Mouse (Mus musculus): ENCODE results near the gene Bco2. TPM values are rescaled to one million over a fixed set of nuclear protein-coding genes. Genes with fewer than 3 reads are reported as not detected.

The Bco2 gene
- total and polyA plus RNA-seq, 2 experiments from 2014 or later, result 0.65 to 0.76 TPM

GRCm38 (mm10) chr9:50596973-50597372 is 42.0 kb upstream of the Bco2 start:
- ATAC-seq, result no peak
- Histone ChIP-seq H3K9ac (no peak overlapping the region), H3K4me3 (ENCODE audit: low read depth, low read length) (no peak overlapping the region), H3K9me3 (ENCODE audit: low read length) (no peaks in the 10 kb centered on the region), H3K27ac (ENCODE audit: low read depth, low read length) (no peak overlapping the region), H3K4me1 (ENCODE audit: insufficient read depth) (no peaks in the 10 kb centered on the region), H3K4me2 (ENCODE audit: low read depth) (no peak overlapping the region), H3K27me3 (ENCODE audit: insufficient read depth, low read length) (no peaks in the 10 kb centered on the region), H3K36me3 (ENCODE audit: insufficient read depth) (peaks cover 54% of the 10 kb centered on the region)
- TF ChIP-seq CTCF (IDR thresholded peaks at IDR 0.05; ENCODE audit: low read depth), result no peak
- WGBS, result 93% methylated on average over 8 of the region's 8 CpGs
- no peak for DNase-seq

- no peak overlapping the region for H3K9ac ChIP-seq
- H3K4me1 ChIP-seq (ENCODE audit: insufficient read depth), result no peaks in the 10 kb centered on the region
- H3K36me3 ChIP-seq (ENCODE audit: insufficient read depth), result peaks cover 48% of the 10 kb centered on the region
- TF ChIP-seq CTCF (IDR thresholded peaks at IDR 0.05; ENCODE audit: low read depth), result no peak
- DNase-seq (no peak), ATAC-seq (no peak)
- WGBS, result 80% methylated on average over 12 of the region's 12 CpGs
- H3K4me2 ChIP-seq (ENCODE audit: low read depth), result no peak overlapping the region
- H3K4me3 ChIP-seq (ENCODE audit: low read depth, low read length), result no peak overlapping the region
- no peaks in the 10 kb centered on the region for H3K9me3 ChIP-seq (ENCODE audit: low read length)
- H3K27me3 ChIP-seq (ENCODE audit: insufficient read depth, low read length), result no peaks in the 10 kb centered on the region
- no peak overlapping the region for H3K27ac ChIP-seq (ENCODE audit: low read depth, low read length)
These were observed 39.9 kb upstream of the Bco2 start for GRCm38 (mm10) chr9:50594794-50595417.

GRCm38 (mm10) chr9:50593544-50593943 is 38.6 kb upstream of the Bco2 start:
- no peak for ATAC-seq
- no peak overlapping the region for H3K9ac ChIP-seq
- H3K36me3 ChIP-seq (ENCODE audit: insufficient read depth), result peaks cover 39% of the 10 kb centered on the region
- H3K4me3 ChIP-seq (ENCODE audit: low read depth, low read length), result no peak overlapping the region
- no peaks in the 10 kb centered on the region for H3K4me1 ChIP-seq (ENCODE audit: insufficient read depth)
- DNase-seq, result peak; percentile 10
- TF ChIP-seq CTCF (IDR thresholded peaks at IDR 0.05; ENCODE audit: low read depth), result peak; percentile 62
- WGBS, result 65% methylated on average over 3 of the region's 3 CpGs
- H3K4me2 ChIP-seq (ENCODE audit: low read depth), result no peak overlapping the region
- no peaks in the 10 kb centered on the region for H3K27me3 ChIP-seq (ENCODE audit: insufficient read depth, low read length)
- no peak overlapping the region for H3K27ac ChIP-seq (ENCODE audit: low read depth, low read length)
- no peaks in the 10 kb centered on the region for H3K9me3 ChIP-seq (ENCODE audit: low read length)

GRCm38 (mm10) chr9:50592955-50593354 is 38.0 kb upstream of the Bco2 start:
- no peak overlapping the region for H3K4me2 ChIP-seq (ENCODE audit: low read depth)
- H3K27ac ChIP-seq (ENCODE audit: low read depth, low read length), result no peak overlapping the region
- no peaks in the 10 kb centered on the region for H3K4me1 ChIP-seq (ENCODE audit: insufficient read depth)
- DNase-seq (no peak), ATAC-seq (no peak)
- no peak overlapping the region for H3K9ac ChIP-seq
- WGBS, result 88% methylated on average over 9 of the region's 9 CpGs
- H3K4me3 ChIP-seq (ENCODE audit: low read depth, low read length), result no peak overlapping the region
- peaks cover 33% of the 10 kb centered on the region for H3K36me3 ChIP-seq (ENCODE audit: insufficient read depth)
- H3K27me3 ChIP-seq (ENCODE audit: insufficient read depth, low read length), result no peaks in the 10 kb centered on the region
- H3K9me3 ChIP-seq (ENCODE audit: low read length), result no peaks in the 10 kb centered on the region
- TF ChIP-seq CTCF (IDR thresholded peaks at IDR 0.05; ENCODE audit: low read depth), result no peak

GRCm38 (mm10) chr9:50590856-50591518 is 36.0 kb upstream of the Bco2 start:
- H3K27me3 ChIP-seq (ENCODE audit: insufficient read depth, low read length), result no peaks in the 10 kb centered on the region
- peaks cover 15% of the 10 kb centered on the region for H3K36me3 ChIP-seq (ENCODE audit: insufficient read depth)
- no peak overlapping the region for H3K27ac ChIP-seq (ENCODE audit: low read depth, low read length)
- no peaks in the 10 kb centered on the region for H3K4me1 ChIP-seq (ENCODE audit: insufficient read depth)
- no peak overlapping the region for H3K4me3 ChIP-seq (ENCODE audit: low read depth, low read length)
- H3K4me2 ChIP-seq (ENCODE audit: low read depth), result no peak overlapping the region
- no peak overlapping the region for H3K9ac ChIP-seq
- no peak for ATAC-seq
- DNase-seq, result no peak
- WGBS, result 70% methylated on average over 10 of the region's 10 CpGs
- TF ChIP-seq CTCF (IDR thresholded peaks at IDR 0.05; ENCODE audit: low read depth), result no peak
- H3K9me3 ChIP-seq (ENCODE audit: low read length), result no peaks in the 10 kb centered on the region

- 82% methylated on average over 4 of the region's 4 CpGs for WGBS
- Histone ChIP-seq H3K27ac (ENCODE audit: low read depth, low read length) (no peak overlapping the region), H3K4me2 (ENCODE audit: low read depth) (no peak overlapping the region), H3K27me3 (ENCODE audit: insufficient read depth, low read length) (no peaks in the 10 kb centered on the region), H3K4me3 (ENCODE audit: low read depth, low read length) (no peak overlapping the region), H3K9me3 (ENCODE audit: low read length) (no peaks in the 10 kb centered on the region), H3K36me3 (ENCODE audit: insufficient read depth) (no peaks in the 10 kb centered on the region), H3K4me1 (ENCODE audit: insufficient read depth) (no peaks in the 10 kb centered on the region), H3K9ac (no peak overlapping the region)
- ATAC-seq (no peak), DNase-seq (no peak)
- no peak for TF ChIP-seq CTCF (IDR thresholded peaks at IDR 0.05; ENCODE audit: low read depth)
These were observed 32.0 kb upstream of the Bco2 start for GRCm38 (mm10) chr9:50586955-50587354.

GRCm38 (mm10) chr9:50585145-50585818 is 30.3 kb upstream of the Bco2 start:
- no peaks in the 10 kb centered on the region for H3K9me3 ChIP-seq (ENCODE audit: low read length)
- no peaks in the 10 kb centered on the region for H3K36me3 ChIP-seq (ENCODE audit: insufficient read depth)
- H3K4me2 ChIP-seq (ENCODE audit: low read depth), result no peak overlapping the region
- no peaks in the 10 kb centered on the region for H3K27me3 ChIP-seq (ENCODE audit: insufficient read depth, low read length)
- TF ChIP-seq CTCF (IDR thresholded peaks at IDR 0.05; ENCODE audit: low read depth), result no peak
- H3K9ac ChIP-seq, result no peak overlapping the region
- H3K4me1 ChIP-seq (ENCODE audit: insufficient read depth), result no peaks in the 10 kb centered on the region
- H3K27ac ChIP-seq (ENCODE audit: low read depth, low read length), result no peak overlapping the region
- H3K4me3 ChIP-seq (ENCODE audit: low read depth, low read length), result no peak overlapping the region
- WGBS, result 87% methylated on average over 6 of the region's 6 CpGs
- DNase-seq (no peak), ATAC-seq (no peak)

All from forebrain, postnatal 0 days (tissue).